Mouse (Mus musculus) olfactory bulb, adult 2 months (tissue): Measurements from ENCODE around the gene 9230112D13Rik.

Source experiments
- CTCF ChIP-seq: fragments of 200-500 bp; IDR thresholded peaks from 2 replicates; pipeline ENCODE4 v1.5.1; 2012; ENCODE audit warnings: low read depth, mild to moderate bottlenecking, low read length, moderate library complexity; ENCODE audit not compliant: insufficient read depth
- POLR2A ChIP-seq: fragments of 200-500 bp; IDR thresholded peaks from 2 replicates; pipeline ENCODE4 v1.6.1; 2012; ENCODE audit warnings: mild to moderate bottlenecking, low read depth, low read length, moderate library complexity; ENCODE audit not compliant: insufficient read depth

- TF ChIP-seq CTCF, result no peak
- no peak for TF ChIP-seq POLR2A
These were observed 5.5 kb downstream of the 9230112D13Rik start for GRCm38 (mm10) chr14:34516960-34517577.
